Mouse (Mus musculus) embryonic facial prominence, embryonic 12.5 days (tissue): ENCODE data around the gene Sdr9c7. TPM values are rescaled to one million over a fixed set of nuclear protein-coding genes. Genes with fewer than 3 reads are reported as not detected.

Experiments
- ATAC-seq: fragments of 200-750 bp; cut with Nextera tagmentation; 2 replicates; pipeline ENCODE4 v1.8.0; 2017; ENCODE audit not compliant: insufficient number of reproducible peaks, insufficient read depth, low FRiP score, low TSS enrichment
- H3K27ac ChIP-seq: fragments of 300-500 bp; sonication (generic); 2 replicates; pipeline ENCODE4 v1.5.1; 2016; ENCODE audit warnings: mild to moderate bottlenecking
- H3K27me3 ChIP-seq: fragments of 300-500 bp; sonication (generic); 2 replicates; pipeline ENCODE4 v1.6.1; 2016; ENCODE audit warnings: mild to moderate bottlenecking, moderate library complexity
- H3K36me3 ChIP-seq: fragments of 300-500 bp; sonication (generic); 2 replicates; pipeline ENCODE4 v1.6.1; 2016; ENCODE audit warnings: mild to moderate bottlenecking
- H3K4me1 ChIP-seq: fragments of 300-500 bp; sonication (generic); 2 replicates; pipeline ENCODE4 v1.6.1; 2016
- H3K4me2 ChIP-seq: fragments of 300-500 bp; sonication (generic); replicated peaks from 2 replicates; pipeline ENCODE4 v1.6.1; 2016; ENCODE audit warnings: mild to moderate bottlenecking, moderate library complexity
- H3K4me3 ChIP-seq: fragments of 300-500 bp; sonication (generic); 2 replicates; pipeline ENCODE4 v1.5.1; 2016; ENCODE audit warnings: mild to moderate bottlenecking
- H3K9ac ChIP-seq: fragments of 300-500 bp; sonication (generic); 2 replicates; pipeline ENCODE4 v1.6.1; 2016; ENCODE audit warnings: mild to moderate bottlenecking, moderate library complexity
- H3K9me3 ChIP-seq: fragments of 300-500 bp; sonication (generic); 2 replicates; pipeline ENCODE4 v1.6.1; 2016; ENCODE audit warnings: mild to moderate bottlenecking, moderate library complexity
- WGBS: fragments of 180-500 bp; shearing (Covaris S2); methylation state at CpG from one replicate; pipeline ENCODE4 v1.1.7; 2016; 5-methylcytosine and 5-hydroxymethylcytosine counted together
- polyA plus RNA-seq: library from polyadenylated mRNA; unstranded; fragments of >200 nt; fragmentation: Nextera tagmentation; extraction: Ambion mirVana; gene quantifications from 2 replicates; pipeline ENCODE4 v1.2.1, GENCODE M21; 2016

The Sdr9c7 gene
- polyA plus RNA-seq, result not detected in 2 replicates

- H3K36me3 ChIP-seq, result no peaks in the 10 kb centered on the region
- H3K9me3 ChIP-seq, result no peaks in the 10 kb centered on the region
- no peak within 1 kb of the TSS for H3K4me3 ChIP-seq
- whole genome bisulfite sequencing, result 77% methylated on average over 2 of the region's 2 CpGs
- no peaks in the 10 kb centered on the region for H3K27me3 ChIP-seq
- H3K9ac ChIP-seq, result no peak within 1 kb of the TSS
- H3K27ac ChIP-seq, result no peak within 1 kb of the TSS
- H3K4me2 ChIP-seq, result no peak within 1 kb of the TSS
- ATAC-seq, result no peak
- H3K4me1 ChIP-seq, result no peaks in the 10 kb centered on the region
Observed at GRCm38 (mm10) chr10:127898218-127898617, at the start of gene Sdr9c7. Sdr9c7 (plus strand) TSS chr10:127898518.

DNA sequence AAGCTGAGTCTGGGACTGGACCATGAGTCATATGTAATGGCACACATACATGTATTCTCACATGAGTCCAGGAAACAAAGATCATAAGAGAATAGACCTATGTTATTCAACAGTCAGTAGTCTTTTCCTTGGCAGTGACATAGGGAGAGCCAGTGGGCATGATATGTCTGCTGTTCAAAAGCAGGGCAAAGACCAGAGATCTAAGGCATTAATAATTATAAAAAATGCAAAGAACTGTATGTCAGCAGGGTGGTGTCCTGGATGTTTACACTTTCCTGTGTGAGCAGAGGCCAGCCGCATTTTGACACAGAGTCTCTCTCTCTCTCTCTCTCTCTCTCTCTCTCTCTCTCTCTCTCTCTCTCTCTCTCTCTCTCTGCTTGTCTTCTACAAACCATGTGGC, 48.7 kb upstream of the Sdr9c7 start, which contains the start of gene Rdh19:
Gene Rdh19, plus strand, starts transcription at position 301 of the 400 bp plus-strand sequence.
- Histone ChIP-seq H3K27ac (no peak within 1 kb of the TSS), H3K9ac (no peak within 1 kb of the TSS), H3K36me3 (no peaks in the 10 kb centered on the region), H3K9me3 (no peaks in the 10 kb centered on the region), H3K4me3 (no peak within 1 kb of the TSS), H3K27me3 (no peaks in the 10 kb centered on the region), H3K4me2 (no peak within 1 kb of the TSS), H3K4me1 (no peaks in the 10 kb centered on the region)
- 79% methylated on average over 1 of the region's 1 CpGs for WGBS
- ATAC-seq, result no peak

- H3K4me1 ChIP-seq, result no peaks in the 10 kb centered on the region
- ATAC-seq, result no peak
- H3K27me3 ChIP-seq, result no peaks in the 10 kb centered on the region
- H3K4me2 ChIP-seq, result no peak overlapping the region
- H3K36me3 ChIP-seq, result no peaks in the 10 kb centered on the region
- no peak overlapping the region for H3K4me3 ChIP-seq
- H3K9ac ChIP-seq, result no peak overlapping the region
- H3K27ac ChIP-seq, result no peak overlapping the region
- no peaks in the 10 kb centered on the region for H3K9me3 ChIP-seq
Observed at GRCm38 (mm10) chr10:127856376-127856775, 41.9 kb upstream of the Sdr9c7 start.

GRCm38 (mm10) chr10:127864931-127865330, 33.4 kb upstream of the Sdr9c7 start:
- no peak overlapping the region for H3K27ac ChIP-seq
- no peaks in the 10 kb centered on the region for H3K27me3 ChIP-seq
- H3K9ac ChIP-seq, result no peak overlapping the region
- no peak overlapping the region for H3K4me2 ChIP-seq
- no peaks in the 10 kb centered on the region for H3K9me3 ChIP-seq
- no peaks in the 10 kb centered on the region for H3K36me3 ChIP-seq
- no peaks in the 10 kb centered on the region for H3K4me1 ChIP-seq
- no peak overlapping the region for H3K4me3 ChIP-seq
- no peak for ATAC-seq

DNA sequence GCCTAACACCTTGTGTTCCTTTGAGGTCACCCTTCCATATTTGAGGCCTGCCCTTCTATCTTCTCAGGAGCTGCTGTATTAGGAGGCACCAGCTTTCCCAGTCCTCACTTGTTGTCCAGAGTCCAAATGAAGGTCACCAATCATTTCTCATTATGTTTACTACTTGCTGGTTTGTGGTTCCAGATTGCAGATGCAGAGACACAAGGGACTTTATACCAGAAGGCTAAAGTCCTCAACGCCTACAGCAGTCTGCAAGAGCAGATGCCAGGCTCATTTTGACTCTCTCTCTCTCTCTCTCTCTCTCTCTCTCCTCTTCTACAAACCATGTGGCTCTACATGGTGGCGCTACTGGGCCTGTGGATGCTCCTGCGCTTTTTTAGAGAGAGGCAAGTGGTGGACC, 32.1 kb upstream of the Sdr9c7 start, which contains the start of gene Rdh16f2:
Gene Rdh16f2, plus strand, starts transcription at position 243 of the 400 bp plus-strand sequence.
- Histone ChIP-seq H3K4me2 (no peak within 1 kb of the TSS), H3K4me3 (no peak within 1 kb of the TSS), H3K27ac (no peak within 1 kb of the TSS), H3K9me3 (no peaks in the 10 kb centered on the region), H3K27me3 (no peaks in the 10 kb centered on the region), H3K4me1 (no peaks in the 10 kb centered on the region), H3K9ac (no peak within 1 kb of the TSS), H3K36me3 (no peaks in the 10 kb centered on the region)
- ATAC-seq, result no peak
- 87% methylated on average over 3 of the region's 3 CpGs for WGBS

GRCm38 (mm10) chr10:127872484-127872883, 25.8 kb upstream of the Sdr9c7 start:
- no peak overlapping the region for H3K27ac ChIP-seq
- H3K4me2 ChIP-seq, result no peak overlapping the region
- WGBS, result 69% methylated on average over 4 of the region's 4 CpGs
- no peaks in the 10 kb centered on the region for H3K9me3 ChIP-seq
- no peaks in the 10 kb centered on the region for H3K27me3 ChIP-seq
- no peak overlapping the region for H3K4me3 ChIP-seq
- ATAC-seq, result no peak
- H3K36me3 ChIP-seq, result no peaks in the 10 kb centered on the region
- no peaks in the 10 kb centered on the region for H3K4me1 ChIP-seq
- H3K9ac ChIP-seq, result no peak overlapping the region

DNA sequence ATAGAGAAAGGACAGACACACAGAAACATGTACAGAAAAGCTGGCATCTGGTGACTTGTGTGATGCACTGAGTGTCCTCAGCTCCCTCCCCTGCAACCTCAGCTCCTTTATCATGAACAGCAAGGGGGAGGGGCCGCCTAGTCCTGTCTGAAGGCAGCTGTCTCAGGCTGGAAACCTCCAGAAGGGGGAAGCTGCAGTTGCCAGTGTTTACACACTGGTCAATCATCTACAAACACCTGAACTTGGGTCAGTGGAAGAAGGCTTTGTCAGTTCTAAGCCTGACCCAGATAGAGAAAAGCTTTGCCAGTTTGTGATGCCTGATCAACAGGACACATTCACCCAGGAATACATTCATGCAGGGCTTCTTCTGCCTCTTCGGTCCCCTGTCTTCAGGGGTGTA, 20.6 kb upstream of the Sdr9c7 start:
- Histone ChIP-seq H3K9ac (no peak overlapping the region), H3K27me3 (no peaks in the 10 kb centered on the region), H3K4me3 (no peak overlapping the region), H3K9me3 (no peaks in the 10 kb centered on the region), H3K4me1 (no peaks in the 10 kb centered on the region), H3K4me2 (no peak overlapping the region), H3K27ac (no peak overlapping the region), H3K36me3 (no peaks in the 10 kb centered on the region)
- no peak for ATAC-seq
- 51% methylated on average over 2 of the region's 2 CpGs for WGBS

DNA sequence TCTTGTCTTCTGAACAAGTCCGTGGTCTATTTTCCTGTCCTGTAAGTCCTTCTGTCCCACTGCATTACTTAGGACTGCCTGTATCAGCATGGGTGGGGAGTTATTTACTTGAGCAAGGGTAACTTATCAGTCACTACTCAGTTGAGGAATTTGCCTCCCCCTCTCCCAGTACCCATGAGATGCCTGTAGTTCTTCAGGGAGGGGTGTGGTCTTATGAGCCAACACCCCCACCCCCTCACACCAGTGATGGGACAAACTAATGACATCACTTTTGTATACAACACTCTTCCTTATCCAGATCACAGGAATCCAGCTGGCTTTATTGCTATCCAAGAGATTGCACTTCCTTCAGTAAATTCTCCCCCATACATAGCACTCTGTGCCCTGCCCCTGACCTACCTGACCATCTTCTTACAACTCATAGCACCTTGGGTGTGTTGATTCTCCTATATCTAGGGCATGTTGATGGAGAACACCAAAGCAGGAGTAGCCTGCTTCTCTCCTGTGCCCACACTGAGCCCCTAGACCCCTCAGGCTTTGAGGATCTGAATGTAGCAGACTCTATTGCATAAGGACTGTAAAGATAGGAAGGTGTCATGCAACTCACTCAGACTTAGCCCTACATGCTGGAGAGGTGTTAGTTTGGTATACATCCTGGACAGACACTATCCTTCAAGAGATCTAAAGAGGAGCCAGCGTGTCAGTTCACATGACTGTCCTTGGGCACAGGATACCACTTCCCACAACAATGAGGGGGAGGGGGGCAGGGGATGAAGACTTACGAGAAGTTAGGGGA, 19.9 kb upstream of the Sdr9c7 start:
- H3K4me2 ChIP-seq, result no peak overlapping the region
- H3K4me1 ChIP-seq, result no peaks in the 10 kb centered on the region
- H3K9ac ChIP-seq, result no peak overlapping the region
- no peaks in the 10 kb centered on the region for H3K27me3 ChIP-seq
- H3K4me3 ChIP-seq, result no peak overlapping the region
- no peak for ATAC-seq
- 78% methylated on average over 3 of the region's 3 CpGs for WGBS
- no peaks in the 10 kb centered on the region for H3K36me3 ChIP-seq
- no peak overlapping the region for H3K27ac ChIP-seq
- no peaks in the 10 kb centered on the region for H3K9me3 ChIP-seq

DNA sequence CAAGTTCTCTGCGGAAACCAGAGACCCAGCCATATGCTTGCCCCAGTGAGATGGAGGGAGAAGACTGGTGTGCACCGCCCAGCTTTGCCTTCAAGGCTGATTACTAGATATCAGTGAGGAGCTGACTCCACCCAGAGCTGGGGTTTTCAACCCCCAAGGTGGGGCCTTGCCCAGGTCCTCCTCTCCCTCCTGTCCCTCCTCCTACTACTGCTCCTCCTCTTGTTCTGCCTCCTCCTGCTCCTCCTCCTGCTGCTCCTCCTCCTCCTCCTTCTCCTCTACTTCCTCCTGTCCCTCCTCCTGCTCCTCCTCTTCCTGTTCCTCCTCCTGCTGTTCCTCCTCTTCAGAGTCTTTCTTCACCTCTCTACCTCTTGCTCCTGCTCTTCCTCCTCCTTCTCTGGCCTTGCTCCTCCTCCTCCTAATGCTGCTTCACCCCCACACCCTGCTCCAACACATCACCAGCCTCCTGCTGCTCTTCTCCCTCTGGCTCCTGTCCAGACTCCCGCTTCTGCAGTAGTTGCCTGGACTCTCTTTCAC, 19.1 kb upstream of the Sdr9c7 start:
- Histone ChIP-seq H3K27ac (no peak overlapping the region), H3K36me3 (no peaks in the 10 kb centered on the region), H3K4me1 (no peaks in the 10 kb centered on the region), H3K4me3 (no peak overlapping the region), H3K4me2 (no peak overlapping the region), H3K9ac (no peak overlapping the region), H3K27me3 (no peaks in the 10 kb centered on the region), H3K9me3 (no peaks in the 10 kb centered on the region)
- 81% methylated on average over 3 of the region's 3 CpGs for WGBS
- no peak for ATAC-seq

GRCm38 (mm10) chr10:127881041-127881440, 17.3 kb upstream of the Sdr9c7 start:
- no peak overlapping the region for H3K4me3 ChIP-seq
- H3K27ac ChIP-seq, result no peak overlapping the region
- no peak overlapping the region for H3K4me2 ChIP-seq
- H3K4me1 ChIP-seq, result no peaks in the 10 kb centered on the region
- ATAC-seq, result no peak
- H3K9ac ChIP-seq, result no peak overlapping the region
- 86% methylated on average over 4 of the region's 4 CpGs for WGBS
- no peaks in the 10 kb centered on the region for H3K9me3 ChIP-seq
- no peaks in the 10 kb centered on the region for H3K36me3 ChIP-seq
- no peaks in the 10 kb centered on the region for H3K27me3 ChIP-seq

DNA sequence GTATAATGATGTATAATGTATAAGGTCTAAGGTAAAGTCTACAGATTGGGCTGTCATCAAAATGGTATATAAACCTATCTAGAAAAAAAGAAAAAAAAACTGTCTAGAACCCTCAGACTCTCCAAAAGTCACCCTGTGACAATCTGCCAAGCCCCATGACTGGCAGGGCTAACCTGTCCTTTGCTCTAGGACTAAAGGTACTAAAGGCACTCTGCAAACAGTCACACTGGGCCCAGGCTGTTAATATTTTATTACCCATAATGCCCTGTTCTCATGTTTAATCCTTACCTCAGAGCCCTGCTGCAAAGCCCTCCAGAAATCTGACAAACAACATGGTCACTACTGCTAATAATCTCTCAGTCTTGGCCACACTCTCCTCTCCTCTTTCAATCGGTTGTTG, 11.8 kb upstream of the Sdr9c7 start:
- 79% methylated on average over 1 of the region's 1 CpGs for WGBS
- Histone ChIP-seq H3K27me3 (no peaks in the 10 kb centered on the region), H3K9me3 (no peaks in the 10 kb centered on the region), H3K4me3 (no peak overlapping the region), H3K27ac (no peak overlapping the region), H3K4me2 (no peak overlapping the region), H3K36me3 (no peaks in the 10 kb centered on the region), H3K4me1 (peaks cover 6% of the 10 kb centered on the region; the same call in 1 of the 2 replicates), H3K9ac (no peak overlapping the region)
- ATAC-seq, result no peak

GRCm38 (mm10) chr10:127886971-127887370, 11.3 kb upstream of the Sdr9c7 start:
- Histone ChIP-seq H3K4me1 (peaks cover 6% of the 10 kb centered on the region; the same call in 1 of the 2 replicates), H3K4me2 (no peak overlapping the region), H3K27ac (no peak overlapping the region), H3K27me3 (no peaks in the 10 kb centered on the region), H3K9me3 (no peaks in the 10 kb centered on the region), H3K9ac (no peak overlapping the region), H3K36me3 (no peaks in the 10 kb centered on the region), H3K4me3 (no peak overlapping the region)
- WGBS, result 82% methylated on average over 4 of the region's 4 CpGs
- no peak for ATAC-seq
